Mouse (Mus musculus) layer of hippocampus, adult 9-11 months (tissue): ENCODE data around the gene Kcnq4.
A peak's percentile ranks its signal among the peaks of the same experiment; 100 is the strongest.

Source experiments
- DNase-seq: peaks from one replicate; pipeline ENCODE4 v3.0.0; 2022

Kcnq4 gene

GRCm38 (mm10) chr4:120747941-120748866 lies at the start of gene Kcnq4:
TSS of gene Kcnq4 (minus strand) at chr4:120748612.
- no peak for DNase-seq

GRCm38 (mm10) chr4:120796687-120797086 lies 48.3 kb upstream of the Kcnq4 start:
- no peak for DNase-seq

GRCm38 (mm10) chr4:120795646-120796045 lies 47.2 kb upstream of the Kcnq4 start:
- DNase-seq, result no peak

GRCm38 (mm10) chr4:120792918-120793317 lies 44.5 kb upstream of the Kcnq4 start:
- DNase-seq, result no peak

- peak; percentile 20 for DNase-seq
Observed at GRCm38 (mm10) chr4:120790027-120790426, 41.6 kb upstream of the Kcnq4 start.

GRCm38 (mm10) chr4:120755801-120756200 lies 7.4 kb upstream of the Kcnq4 start:
- DNase-seq, result no peak

GRCm38 (mm10) chr4:120755299-120755698 lies 6.9 kb upstream of the Kcnq4 start:
- DNase-seq, result peak; percentile 56

GRCm38 (mm10) chr4:120749601-120750000 lies 1.2 kb upstream of the Kcnq4 start:
- DNase-seq, result no peak

- DNase-seq, result no peak
Observed at GRCm38 (mm10) chr4:120747243-120747792, 1.1 kb downstream of the Kcnq4 start.

- no peak for DNase-seq
Observed at GRCm38 (mm10) chr4:120746552-120747150, 1.8 kb downstream of the Kcnq4 start.

- no peak for DNase-seq
Observed at GRCm38 (mm10) chr4:120745731-120746551, 2.5 kb downstream of the Kcnq4 start.

- DNase-seq, result no peak
Observed at GRCm38 (mm10) chr4:120743636-120744035, 4.8 kb downstream of the Kcnq4 start.

- DNase-seq, result peak; percentile 40
Observed at GRCm38 (mm10) chr4:120741303-120741702, 7.1 kb downstream of the Kcnq4 start.

- no peak for DNase-seq
Observed at GRCm38 (mm10) chr4:120734012-120734622, 14.3 kb downstream of the Kcnq4 start.

- DNase-seq, result no peak
Observed at GRCm38 (mm10) chr4:120732737-120733136, 15.7 kb downstream of the Kcnq4 start.

- no peak for DNase-seq
Observed at GRCm38 (mm10) chr4:120731030-120731644, 17.3 kb downstream of the Kcnq4 start.

- DNase-seq, result no peak
Observed at GRCm38 (mm10) chr4:120730574-120730973, 17.8 kb downstream of the Kcnq4 start.

- DNase-seq, result no peak
Observed at GRCm38 (mm10) chr4:120730146-120730545, 18.3 kb downstream of the Kcnq4 start.

- no peak for DNase-seq
Observed at GRCm38 (mm10) chr4:120729441-120729840, 19.0 kb downstream of the Kcnq4 start.

- no peak for DNase-seq
Observed at GRCm38 (mm10) chr4:120727842-120728241, 20.6 kb downstream of the Kcnq4 start.

GRCm38 (mm10) chr4:120726174-120726573 lies 22.2 kb downstream of the Kcnq4 start:
- no peak for DNase-seq

- no peak for DNase-seq
Observed at GRCm38 (mm10) chr4:120725516-120726090, 22.8 kb downstream of the Kcnq4 start.
